Mouse (Mus musculus) testis, adult 2 months (tissue): ENCODE data around the gene Ddx46.

ENCODE experiments used
- CTCF ChIP-seq: fragments of 200-500 bp; IDR thresholded peaks from 2 replicates; pipeline ENCODE4 v1.5.1; 2012; ENCODE audit warnings: low read depth, mild to moderate bottlenecking, inconsistent platforms, low read length, moderate library complexity; ENCODE audit not compliant: control insufficient read depth, insufficient read depth, insufficient replicate concordance
- POLR2A ChIP-seq: fragments of 200-500 bp; IDR thresholded peaks from 2 replicates; pipeline ENCODE4 v1.6.1; 2012; ENCODE audit warnings: low read depth, mild to moderate bottlenecking, inconsistent platforms, low read length, moderate library complexity; ENCODE audit not compliant: control insufficient read depth

DNA sequence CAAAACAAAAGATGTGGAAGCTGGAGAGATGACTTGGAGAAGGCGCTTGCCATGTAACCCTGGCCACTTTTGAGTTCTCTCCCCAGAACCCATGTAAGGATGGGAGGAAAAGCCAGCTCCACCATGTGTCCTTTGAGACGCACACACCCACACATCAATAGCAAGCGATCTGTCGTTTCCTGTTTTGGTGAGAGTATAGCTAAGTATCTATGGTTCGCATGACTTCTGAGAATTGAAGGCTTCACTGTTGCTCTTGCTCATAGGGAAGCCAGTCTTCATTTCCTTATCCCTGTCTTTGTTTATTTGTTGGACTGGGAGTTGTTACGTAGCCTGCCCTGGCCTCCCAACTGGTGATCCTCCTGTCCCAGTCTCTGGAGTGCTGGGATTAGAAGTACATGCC, 37.9 kb downstream of the Ddx46 start:
- TF ChIP-seq POLR2A (no peak), CTCF (no peak)
